Mouse (Mus musculus) c-Kit-positive CD71-positive TER-119-negative erythroid progenitor cells, embryonic 14.5 days (primary cell): Measurements from ENCODE around the gene Rai14.

Source experiments
- DNase-seq: peaks from one replicate; pipeline ENCODE4 v3.0.0-alpha.2; 2013; ENCODE audit warnings: low read depth

Gene Rai14

DNA sequence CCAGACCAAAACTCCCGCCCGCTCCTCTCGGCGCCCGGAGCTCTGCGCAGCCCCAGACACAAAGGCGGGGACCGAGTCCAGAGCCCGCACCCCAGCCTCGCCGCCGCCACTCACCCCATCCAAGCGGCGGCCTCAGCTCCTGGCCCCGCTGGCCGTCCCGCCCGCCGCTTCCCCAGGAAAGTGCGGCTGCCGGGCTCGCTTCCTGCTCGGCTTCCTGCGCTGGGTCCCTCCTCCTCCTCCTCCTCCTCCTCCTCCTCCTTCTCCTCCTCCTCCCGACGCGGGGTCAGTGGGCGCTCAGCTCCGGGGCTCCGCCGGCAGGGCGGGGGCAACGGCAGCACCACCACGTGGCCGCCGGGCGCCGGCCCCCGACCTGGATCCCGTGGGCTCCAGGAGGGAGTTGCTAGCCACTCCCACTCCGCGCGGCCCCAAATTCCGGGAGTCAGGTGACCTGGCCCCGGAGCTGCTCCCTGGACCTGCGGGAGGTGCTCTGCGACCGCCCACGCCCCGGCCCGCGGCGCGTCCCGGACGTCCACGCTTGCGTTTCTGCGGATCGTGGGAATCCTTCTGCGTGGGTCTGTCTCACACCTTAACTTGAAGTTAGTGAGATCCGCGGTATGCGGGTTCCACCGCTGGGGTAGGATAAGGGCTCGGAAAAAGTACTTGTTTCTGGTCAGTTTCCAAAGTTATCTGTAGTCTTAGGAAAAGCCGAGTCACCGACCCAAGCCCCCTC lies at the start of gene Rai14:
TSS of gene Rai14 (minus strand) at position 216 of the 730 bp plus-strand sequence.
- DNase-seq, result no peak

DNA sequence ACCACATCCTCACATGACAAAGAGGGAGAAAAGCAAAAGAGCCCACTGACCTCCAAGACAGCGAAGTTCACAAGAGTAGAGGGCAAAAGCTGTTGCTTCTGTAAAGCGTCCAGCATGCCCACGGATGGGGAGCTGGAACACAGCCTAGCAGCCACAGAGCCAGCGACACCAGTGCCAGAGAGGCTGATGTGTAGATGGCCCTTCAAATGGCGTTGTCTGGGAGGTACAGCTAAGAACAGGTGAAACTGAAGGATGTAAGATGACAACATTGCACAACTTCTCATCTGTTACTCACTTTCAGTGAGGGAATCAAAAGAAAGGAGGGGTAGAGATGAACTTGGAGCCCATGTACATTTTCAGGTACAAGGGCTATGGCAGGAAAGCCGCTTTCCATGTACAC lies 47.0 kb upstream of the Rai14 start:
- DNase-seq, result no peak

DNA sequence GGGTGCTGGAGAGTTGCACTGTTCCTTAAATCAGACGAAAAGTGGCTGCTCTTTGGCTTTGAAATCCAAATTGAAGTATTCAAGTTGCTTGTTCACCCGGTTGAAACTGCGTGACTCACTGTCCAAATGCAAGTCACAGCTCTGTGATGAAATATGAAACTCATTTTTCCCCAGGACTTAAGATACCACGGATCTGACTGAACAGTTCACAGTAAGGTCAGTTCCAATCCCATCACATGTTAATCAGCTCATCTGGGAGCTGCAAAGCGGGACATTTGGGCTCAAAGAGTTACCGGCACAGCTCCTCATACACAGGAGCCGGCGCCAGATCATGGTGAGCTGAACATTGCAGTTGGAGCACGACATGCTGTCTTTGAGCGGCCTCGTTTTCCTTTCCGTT lies 45.6 kb upstream of the Rai14 start:
- no peak for DNase-seq

- DNase-seq, result no peak
Observed at GRCm38 (mm10) chr15:10759440-10759839, 45.0 kb upstream of the Rai14 start.

GRCm38 (mm10) chr15:10758808-10759207 lies 44.4 kb upstream of the Rai14 start:
- DNase-seq, result no peak

GRCm38 (mm10) chr15:10751141-10751540 lies 36.7 kb upstream of the Rai14 start:
- no peak for DNase-seq

DNA sequence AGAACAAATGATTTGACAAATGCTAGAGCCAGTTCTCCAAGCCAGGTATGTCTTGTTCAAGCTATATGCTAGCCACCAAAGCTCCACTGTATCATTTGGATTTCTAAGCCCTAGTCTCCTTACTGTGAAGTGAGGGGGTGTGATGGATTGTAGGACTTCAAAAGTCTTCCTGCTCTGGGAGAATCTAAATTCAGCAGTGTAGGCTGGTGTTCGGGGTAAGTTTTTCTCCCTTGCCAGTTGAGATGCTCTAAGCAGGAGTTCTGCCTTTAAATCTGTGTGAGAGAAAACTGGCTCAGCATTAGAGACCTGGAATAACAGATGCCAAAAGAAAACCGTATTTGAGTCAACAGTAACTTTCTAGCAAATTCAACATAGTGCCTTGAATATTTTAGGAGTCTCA lies 35.9 kb upstream of the Rai14 start:
- DNase-seq, result no peak

DNA sequence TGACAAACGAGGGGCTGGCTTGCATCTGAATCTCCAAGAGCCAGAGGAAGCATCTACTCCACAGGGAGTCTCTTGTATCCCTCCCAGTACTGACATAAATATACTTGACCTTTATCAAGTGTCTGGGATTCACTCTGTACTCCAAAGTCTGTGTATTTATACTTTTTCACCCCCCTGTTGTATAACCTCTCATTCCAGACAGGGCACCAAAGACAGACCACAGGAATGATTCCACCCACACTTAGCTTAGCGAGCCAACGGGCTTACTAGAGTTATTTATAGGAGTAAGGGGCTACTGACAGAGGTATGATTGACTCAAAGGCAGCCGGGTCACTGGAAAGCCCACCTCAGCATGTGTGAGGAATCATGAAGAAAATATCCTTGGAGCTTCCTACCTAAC lies 35.3 kb upstream of the Rai14 start:
- DNase-seq, result no peak

DNA sequence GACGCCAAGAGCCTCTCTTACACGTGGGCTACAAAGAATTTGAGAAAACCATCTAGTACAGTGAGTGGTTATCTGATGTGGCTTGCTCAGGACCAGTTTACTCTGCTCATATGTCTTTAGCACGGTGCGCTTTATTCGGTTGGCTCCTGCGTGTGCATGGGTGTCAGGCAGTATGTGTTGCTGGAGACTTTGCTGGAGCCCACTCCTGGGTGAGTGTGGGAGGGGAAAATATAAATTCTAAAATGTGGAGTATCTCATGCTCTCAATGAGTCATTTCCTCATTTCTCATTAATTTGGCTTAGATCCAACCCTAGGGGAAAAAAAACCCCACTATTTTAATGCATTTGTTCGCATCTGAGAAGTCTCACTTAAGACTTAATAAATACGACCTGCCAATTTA lies 33.2 kb upstream of the Rai14 start:
- DNase-seq, result no peak

DNA sequence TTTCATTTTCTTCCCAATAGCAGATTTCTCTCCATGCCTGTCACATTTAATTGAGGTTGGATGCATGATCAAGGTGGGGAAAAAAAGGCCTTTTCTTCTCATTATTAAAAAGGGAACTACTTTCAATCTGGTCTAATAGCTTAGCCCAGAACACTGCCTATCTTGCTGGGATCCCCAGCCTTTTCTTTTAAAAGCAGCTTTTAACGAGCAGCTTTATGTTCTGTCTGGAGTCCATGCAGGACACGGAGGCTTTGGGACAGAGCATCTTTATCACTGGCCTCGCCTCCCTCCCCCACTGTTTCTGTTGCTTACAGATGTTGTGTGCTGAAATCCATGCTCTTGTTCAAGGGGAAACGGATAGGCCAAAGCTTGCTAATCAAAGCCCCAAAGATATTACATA lies 32.8 kb upstream of the Rai14 start:
- no peak for DNase-seq

DNA sequence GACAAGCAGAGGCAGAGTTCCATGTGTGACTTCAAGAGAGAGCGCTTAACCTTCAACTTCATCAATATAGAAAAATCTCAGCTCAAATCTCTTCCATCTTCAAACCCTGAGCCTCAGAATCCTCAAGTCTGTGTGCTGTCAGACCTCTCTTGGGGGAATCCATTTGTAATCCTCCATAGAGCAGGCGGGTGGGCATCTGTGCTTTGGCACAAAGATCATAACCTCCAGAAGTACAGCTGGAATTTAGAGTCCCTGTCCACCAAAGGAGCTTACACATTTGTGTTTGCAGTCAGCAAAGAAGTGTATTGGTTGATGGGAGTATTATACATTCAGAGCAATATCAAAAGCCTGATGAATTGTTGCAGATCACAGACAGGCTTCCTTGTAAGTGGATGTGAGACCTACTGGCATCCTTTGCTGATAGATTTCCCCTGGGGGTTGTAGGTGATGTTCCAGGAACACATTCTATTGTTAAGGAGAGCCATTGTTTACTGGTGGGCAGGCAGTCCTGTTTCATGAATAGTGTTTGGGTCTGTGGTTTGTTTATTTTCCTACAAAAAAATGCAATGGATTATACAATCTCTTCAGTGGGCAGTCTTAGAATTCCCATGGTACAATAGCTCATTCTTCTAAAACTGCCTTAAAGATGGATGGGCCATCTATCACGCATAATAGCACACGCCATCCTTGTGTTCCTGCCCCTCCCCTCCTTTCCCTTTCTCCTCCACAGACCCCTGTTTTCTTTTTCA lies 32.1 kb upstream of the Rai14 start:
- no peak for DNase-seq

DNA sequence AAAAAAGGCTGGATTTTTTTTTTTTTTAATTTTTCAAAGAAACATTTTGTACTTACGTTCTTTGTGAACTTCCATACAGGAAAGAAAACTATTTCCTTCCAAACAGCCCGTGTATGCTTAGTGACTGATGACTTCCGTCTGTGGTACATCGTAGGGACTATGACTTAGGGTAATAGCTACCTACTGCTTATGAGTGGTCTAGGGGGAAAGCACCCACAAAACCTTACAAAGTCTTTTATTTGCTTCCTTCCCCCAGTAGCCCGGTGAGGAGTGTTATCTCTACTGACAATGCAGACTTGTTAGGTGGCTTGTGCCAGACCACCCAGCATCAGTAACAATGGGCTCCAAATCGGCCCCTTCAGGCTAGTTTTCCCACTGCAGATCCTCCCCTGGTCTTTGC lies 28.0 kb upstream of the Rai14 start:
- DNase-seq, result no peak

- no peak for DNase-seq
Observed at GRCm38 (mm10) chr15:10739279-10739678, 24.9 kb upstream of the Rai14 start.

- no peak for DNase-seq
Observed at GRCm38 (mm10) chr15:10738354-10739142, 24.1 kb upstream of the Rai14 start.

DNA sequence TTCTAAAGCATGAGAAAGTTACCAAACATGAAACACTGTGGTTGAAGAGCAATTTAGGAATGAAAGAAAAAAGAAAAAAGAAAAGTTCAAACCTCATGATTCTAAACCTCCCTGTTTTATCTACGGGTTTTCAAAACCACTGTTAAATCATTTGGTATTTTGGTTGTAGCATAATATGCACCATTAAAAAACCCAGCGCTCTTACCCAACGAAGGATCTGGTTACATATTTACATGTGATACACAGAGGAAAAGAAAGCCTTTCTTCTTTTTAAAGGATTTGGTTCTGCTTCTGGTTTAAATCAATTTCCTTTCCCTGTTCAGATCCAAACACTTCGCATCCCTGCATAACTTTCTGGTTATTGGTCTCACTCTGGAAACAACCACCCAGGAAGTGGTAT lies 21.5 kb upstream of the Rai14 start:
- no peak for DNase-seq

- no peak for DNase-seq
Observed at GRCm38 (mm10) chr15:10735216-10735615, 20.8 kb upstream of the Rai14 start.

GRCm38 (mm10) chr15:10731398-10731797 lies 17.0 kb upstream of the Rai14 start:
- DNase-seq, result no peak

DNA sequence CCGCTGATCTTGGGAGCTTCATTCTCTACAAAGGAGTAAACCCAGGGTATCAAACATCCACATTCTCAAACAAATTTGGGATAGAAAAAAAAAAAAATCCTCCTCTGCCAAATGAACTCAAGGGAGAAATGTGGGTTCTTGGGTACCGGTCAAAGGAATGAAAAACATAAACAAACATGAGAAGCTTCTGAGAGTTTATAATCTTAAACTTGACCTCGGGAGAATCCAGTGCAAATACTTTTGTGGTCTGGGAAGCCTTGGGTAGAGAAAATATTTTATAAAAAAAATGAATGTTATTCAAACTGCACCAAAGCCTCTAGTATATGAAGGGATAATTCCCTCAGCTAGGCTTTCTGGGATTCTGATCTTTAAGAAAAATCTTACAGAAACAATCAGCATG lies 11.8 kb upstream of the Rai14 start:
- no peak for DNase-seq

DNA sequence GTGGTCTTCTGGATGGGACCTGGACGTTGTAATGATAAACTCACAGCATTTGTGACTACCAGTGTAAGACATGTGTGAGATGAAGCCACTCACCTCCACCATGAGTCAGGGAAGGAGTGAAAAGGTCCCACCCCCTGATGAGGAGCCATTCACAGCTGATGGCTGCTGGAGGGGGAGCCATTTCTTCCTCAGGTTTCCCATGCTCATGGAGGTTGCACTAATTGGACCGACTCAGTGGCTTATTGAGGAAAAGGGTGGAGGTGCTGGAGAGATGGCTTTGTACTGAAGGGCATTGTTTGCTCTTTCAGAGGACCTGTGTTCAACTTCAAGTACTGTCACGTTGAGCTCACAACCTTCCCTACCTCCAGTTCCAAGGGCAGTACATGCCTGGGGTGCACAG lies 10.4 kb upstream of the Rai14 start:
- no peak for DNase-seq

DNA sequence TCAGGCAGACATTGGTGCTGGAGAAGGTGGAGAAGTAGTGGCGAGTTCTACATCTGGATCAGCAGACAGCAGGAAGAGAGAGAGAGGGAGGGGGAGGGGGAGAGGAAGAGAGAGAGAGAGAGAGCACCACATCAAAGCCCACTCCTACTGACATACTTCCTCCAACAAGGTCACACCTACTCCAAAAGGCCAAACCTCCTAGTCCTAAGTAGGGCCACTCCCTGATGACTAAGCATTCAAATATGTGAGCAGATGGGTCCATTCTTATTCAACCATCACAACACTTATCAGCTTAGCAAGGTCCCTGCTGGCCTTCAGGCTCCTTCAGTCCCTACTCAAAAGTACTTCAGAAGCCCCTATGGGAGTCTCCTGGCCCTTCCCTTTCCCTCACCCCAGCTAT lies 9.1 kb upstream of the Rai14 start:
- DNase-seq, result no peak

DNA sequence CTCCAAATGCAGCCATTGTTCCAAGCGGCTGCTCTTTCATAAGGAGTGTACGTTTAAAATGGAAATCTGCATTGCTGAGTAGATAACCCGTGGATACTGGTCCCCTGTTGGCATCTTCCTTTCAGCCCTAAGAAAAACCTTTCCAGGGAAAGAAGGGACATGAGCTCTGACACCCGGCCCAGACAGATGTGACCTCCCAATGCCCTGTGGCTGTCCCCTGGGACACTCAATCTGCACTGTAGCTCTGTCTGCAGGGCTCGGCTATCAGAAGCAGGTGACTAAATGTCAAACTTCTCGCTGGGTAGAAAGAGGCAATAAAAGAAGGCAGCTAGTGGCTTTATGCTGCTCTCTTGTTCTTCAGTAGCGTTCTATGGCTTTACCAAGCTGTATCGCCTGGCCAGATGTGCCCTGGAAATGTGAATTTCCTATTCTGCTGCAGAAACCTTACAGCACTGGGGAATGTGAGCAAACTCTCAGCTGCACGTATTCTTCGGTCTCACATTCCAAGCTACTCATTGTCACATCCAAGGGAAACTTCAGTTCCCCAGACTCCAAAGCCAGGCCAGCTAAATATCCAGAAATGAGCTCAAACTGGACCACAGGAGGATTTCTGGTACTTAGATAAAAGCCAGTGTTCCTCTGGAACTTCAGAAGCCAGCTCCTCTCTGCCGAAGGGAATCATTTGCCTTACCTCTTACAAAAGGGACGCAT lies 8.4 kb upstream of the Rai14 start:
- DNase-seq, result no peak

GRCm38 (mm10) chr15:10721259-10721781 lies 6.9 kb upstream of the Rai14 start:
- no peak for DNase-seq
